Mouse (Mus musculus): ENCODE data around the gene Ecd. TPM values are rescaled to one million over a fixed set of nuclear protein-coding genes. Genes with fewer than 3 reads are reported as not detected.

Gene Ecd
- polyA plus RNA-seq, 1 experiment: 95.3 TPM

DNA sequence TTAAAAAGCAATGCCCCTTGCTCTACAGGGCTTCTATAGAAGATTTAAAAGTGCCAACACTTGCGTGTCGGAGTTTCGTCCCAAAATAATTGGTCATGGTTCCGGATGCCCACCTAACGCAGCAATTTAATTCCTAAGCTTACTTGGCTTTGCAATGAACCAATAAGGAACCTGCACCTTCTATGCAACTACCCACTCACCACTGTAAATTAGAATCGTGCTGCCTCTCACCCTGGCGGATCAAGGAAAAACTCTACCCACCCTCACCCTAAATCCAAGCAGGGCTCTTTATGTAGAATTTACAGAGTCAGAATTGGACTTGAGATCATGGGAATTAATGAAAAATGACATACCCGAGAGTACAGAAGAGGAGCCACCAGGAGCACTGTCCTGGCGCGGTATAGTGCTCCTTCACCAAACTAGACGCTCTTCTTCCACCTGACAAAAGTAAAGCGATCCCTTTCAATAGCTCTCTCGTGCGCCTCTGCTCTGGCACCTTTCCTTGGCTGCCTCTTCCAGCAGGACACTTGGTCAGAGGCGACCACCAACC is 405 bp downstream of the Ecd start:
- TF ChIP-seq GATA1 (IDR thresholded peaks at IDR 0.05; ENCODE audit: low read length): no peak

DNA sequence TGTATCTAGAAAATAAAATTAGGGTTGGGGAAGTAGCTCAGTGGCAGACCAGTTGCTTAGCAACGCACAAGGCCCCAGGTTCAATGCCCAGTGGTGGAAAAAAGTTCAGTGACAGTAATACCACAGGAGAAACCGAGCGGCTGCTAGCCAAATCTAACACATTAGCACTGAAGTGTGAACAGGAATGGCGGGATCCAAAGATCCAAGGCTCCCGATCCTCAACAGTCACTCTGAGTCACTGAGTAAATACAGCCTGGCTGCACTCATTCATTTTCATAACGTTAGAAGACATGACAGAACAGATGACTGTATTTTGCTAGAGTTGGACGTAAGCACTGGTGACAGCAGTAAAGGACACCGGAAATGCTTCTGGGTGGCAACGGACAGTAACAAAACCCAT is 2.0 kb downstream of the Ecd start:
- TF ChIP-seq GATA1 (IDR thresholded peaks at IDR 0.05; ENCODE audit: low read length): no peak

DNA sequence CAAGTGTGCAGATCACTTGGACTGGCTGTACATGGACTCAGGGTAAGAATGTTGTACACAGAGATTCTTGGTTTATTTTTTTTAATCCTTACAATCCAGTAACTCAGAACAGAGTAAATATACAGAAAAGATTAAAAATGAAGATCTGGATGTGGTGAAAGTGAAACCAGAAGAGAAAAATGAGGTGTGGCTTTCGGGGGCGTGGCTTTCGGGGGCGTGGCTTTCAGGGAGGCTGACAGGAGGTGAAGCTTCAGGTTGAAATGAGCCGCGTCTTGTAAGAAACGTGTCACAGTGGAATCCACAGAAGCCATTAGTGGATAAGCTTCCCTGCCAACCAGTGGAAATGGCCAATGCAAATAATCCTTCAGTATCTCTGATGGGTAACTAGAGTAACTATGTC is 7.1 kb downstream of the Ecd start:
- no peak for TF ChIP-seq GATA1 (IDR thresholded peaks at IDR 0.05; ENCODE audit: low read length)

DNA sequence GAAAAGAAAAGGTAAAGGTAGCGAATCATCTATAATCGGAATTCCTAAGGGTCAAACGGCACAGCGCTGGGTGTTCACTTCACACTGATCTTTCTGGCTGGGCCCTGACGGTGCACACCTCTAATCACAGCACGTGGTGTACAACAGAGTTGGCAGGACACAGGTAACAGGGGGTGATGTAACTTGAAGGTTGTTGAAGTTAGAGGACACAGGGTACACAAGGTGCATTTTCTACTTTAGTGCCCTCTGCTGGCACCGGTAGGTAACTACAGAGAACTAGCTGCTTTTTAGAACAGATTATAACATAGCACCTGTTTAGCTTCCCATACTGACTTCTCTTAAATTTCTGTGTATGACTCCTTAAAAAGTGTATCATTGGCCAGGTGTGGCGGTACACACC is 7.8 kb downstream of the Ecd start:
- no peak for TF ChIP-seq GATA1 (IDR thresholded peaks at IDR 0.05; ENCODE audit: low read length)

DNA sequence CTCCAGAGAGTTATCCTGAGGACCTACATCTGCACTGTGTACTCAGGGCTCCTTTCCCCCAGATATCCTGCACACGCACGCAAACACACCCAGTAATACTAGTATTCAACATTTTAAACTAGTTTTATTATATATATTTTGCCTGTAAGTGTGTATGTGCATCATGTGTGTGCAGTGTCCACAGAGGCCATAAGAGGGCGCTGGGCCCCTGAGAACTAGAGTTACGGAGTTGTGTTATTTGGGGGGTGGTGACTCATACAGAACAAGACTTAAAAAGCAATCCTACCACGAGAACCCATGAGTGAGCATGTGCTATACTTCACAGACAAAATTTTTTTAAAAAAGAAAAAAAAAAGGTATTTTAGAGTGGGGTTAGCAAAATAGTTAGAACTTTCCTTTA is 8.5 kb downstream of the Ecd start:
- no peak for TF ChIP-seq GATA1 (IDR thresholded peaks at IDR 0.05; ENCODE audit: low read length)

DNA sequence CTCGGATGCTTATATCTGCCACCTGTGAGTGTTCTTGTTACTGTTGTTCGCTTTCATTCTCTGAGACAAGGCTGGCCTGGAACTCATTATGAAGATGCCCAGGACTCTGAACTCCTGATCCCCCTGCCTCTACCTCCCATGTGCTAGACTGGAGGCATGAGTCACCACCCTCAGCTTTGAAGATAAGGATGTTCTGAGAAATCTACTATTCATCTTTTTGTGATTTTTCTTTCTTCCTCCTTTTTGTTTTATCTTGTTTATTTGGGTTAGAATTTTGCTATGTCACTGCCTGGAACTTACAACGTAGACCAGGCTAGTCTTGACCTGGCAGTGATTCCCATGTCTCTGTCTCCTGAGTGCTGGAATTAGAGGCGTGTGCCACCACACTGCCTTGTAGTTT is 16.6 kb downstream of the Ecd start:
- TF ChIP-seq GATA1 (IDR thresholded peaks at IDR 0.05; ENCODE audit: low read length): no peak

DNA sequence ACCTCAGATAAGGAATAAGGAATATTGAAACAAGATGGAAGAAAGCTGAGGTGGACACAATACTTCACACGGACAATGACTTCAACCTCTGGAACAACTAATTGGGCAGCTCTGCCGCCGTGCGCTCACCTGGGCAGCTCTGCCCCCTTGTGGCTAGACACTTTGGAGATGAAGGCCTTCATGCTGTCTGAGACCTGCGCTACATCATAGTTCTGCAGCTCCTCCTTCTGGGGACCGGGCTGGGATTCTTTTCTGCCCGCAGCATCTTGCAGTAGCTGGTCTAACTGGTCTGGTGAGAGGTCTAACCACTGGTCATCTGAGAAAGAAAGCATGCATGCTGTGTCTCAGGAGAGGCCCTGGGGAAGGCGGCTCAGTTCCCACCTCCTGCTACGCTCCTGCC is 19.4 kb downstream of the Ecd start:
- TF ChIP-seq GATA1 (IDR thresholded peaks at IDR 0.05; ENCODE audit: low read length): no peak

DNA sequence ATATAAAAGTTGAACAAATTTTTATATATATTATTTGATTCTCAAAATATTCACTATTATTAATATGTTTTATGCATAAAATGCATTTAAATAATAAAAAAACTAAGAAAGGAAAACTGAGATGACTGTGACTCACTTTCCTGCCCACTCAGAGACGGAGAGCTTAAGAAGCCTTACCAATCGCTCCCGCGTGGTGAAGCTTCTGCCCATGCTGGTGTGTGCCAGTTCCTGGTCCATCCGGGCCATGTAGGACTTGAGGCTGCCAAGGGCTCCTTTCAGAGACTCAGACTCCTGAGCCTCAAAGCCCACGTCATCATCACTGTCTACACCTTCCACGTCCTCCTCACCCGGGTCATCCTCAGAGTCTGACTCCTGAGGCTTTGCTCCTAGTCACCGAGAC is 23.7 kb downstream of the Ecd start:
- no peak for TF ChIP-seq GATA1 (IDR thresholded peaks at IDR 0.05; ENCODE audit: low read length)

DNA sequence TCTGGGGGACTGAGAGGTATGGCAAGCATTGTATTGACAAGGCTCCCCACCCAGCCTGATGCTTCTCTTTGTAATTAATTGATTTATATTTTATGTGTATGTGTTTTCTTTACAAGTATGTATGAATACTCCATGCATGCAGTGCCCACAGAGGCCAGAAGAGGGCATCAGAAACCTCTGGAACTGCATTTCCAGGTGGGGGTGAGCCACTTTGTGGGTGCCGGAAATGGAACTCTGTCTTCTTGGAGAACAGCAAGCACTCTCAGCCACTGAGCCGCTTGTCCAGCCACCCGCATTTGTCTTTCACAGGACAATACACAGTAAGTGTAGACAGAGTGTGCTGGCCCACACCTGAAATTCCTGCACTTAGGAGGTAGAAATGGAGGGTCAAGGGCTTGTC is 28.5 kb downstream of the Ecd start:
- TF ChIP-seq GATA1 (IDR thresholded peaks at IDR 0.05; ENCODE audit: low read length): no peak

DNA sequence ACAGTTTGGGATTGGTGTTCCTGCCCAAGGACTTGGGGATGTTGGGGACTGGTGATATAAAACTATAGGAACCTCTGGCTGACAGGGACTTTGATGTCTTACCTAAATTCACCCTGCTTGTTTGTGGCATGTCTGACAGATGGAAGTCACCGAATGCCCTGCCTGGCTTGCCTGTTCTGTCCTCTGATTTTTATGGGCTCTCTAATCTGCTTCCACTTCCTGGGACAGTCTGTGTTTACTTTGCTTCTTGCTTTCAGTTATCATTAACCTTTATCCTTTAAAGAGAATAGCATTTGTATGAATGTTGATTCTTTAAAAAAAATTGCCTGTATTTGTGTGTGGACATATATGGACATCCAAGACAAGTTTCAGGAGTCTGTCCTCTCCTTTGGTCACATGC is 32.8 kb downstream of the Ecd start:
- no peak for TF ChIP-seq GATA1 (IDR thresholded peaks at IDR 0.05; ENCODE audit: low read length)

DNA sequence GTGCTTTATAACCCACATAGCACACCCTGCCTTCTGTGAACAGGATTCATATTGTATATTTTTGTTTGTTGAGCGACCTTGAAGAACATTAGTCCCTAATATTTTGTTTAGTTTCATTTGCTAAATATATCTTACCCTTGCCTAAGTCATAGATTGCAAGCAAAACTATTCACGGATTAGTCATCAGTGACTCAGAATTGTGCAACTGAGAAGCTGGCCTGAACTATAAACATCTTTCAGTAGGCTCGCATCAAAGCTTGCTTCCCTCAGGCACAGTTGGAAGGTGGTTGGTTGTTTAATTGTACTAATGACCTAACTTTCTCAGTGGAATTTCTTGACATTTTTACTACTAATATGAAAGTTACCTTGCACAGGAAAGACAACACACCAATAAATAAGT is 49.8 kb downstream of the Ecd start:
- no peak for TF ChIP-seq GATA1 (IDR thresholded peaks at IDR 0.05; ENCODE audit: low read length)

DNA sequence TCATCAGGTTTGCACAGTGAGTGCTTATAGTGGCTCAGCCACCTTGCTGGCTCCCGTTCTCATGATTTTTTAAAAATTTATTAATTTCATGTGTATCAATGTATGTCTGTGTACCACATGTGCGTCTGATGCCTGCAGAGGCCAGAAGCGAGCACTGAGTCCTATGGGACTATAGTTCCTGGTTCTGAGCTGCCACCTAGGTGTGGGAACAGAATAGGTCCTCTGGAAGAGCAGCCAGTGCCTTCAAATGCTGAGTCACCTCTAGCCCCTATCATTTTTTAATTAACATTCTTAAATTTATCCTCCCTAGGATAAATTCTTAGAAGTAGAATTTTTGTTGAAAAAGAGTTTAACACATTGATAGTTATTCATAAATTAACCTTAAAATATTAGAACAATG is 50.3 kb downstream of the Ecd start:
- no peak for TF ChIP-seq GATA1 (IDR thresholded peaks at IDR 0.05; ENCODE audit: low read length)

DNA sequence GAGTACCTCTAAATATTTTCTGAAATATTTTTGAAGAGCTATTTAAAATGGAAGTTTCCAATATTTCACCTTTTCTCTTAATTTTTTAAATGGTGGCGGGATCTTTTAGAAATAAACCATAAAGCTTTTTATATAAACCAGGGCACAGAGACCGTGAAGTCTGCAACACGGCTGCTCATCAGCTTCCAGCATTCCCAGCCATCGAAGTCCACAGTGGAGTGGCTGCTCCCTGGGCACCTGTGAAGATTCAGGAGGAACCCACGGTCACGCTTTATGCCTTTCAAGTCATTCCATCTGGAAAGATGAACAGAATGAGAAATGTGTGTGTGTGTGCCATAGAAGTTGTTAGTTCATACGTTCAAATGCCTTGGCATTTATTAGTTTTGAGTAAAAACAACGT is 53.0 kb downstream of the Ecd start:
- TF ChIP-seq GATA1 (IDR thresholded peaks at IDR 0.05; ENCODE audit: low read length): no peak

DNA sequence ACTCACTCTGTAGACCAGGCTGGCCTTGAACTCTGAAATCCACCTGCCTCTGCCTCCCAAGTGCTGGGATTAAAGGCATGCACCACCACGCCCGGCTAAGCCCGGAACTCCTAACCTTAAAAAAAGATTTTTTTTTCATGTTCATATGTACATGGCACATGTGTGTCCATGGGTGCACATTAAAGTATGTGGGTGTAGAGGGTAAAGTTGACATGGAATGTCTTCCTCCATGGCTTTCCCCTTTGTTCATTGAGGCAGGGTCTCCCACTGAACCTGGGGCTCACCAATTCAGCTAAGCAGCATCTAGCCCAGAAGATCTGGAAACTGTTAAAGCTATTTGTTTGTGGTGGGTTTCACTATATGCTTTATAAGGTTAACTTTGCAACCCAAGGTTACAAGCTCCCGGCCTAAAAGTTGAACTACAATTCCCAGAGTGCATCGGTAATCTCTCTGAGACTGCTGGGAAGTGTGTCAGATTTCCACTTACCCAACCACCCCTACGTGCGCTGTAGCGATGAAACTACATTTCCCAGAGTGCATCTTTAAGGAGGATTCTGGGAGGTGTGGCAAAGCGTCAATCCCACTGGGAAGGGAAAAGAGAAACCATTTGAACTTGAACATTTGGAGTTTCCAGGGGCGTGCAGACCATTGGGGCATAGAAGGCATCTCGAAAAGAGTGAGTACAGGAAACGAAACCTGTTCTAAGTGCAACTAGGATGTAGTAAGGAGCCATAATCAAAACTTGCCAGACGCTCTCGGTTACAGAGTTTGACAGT is 53.6 kb downstream of the Ecd start, which contains the start of gene Nudt13:
Gene Nudt13, plus strand, starts transcription at position 581 of the 776 bp plus-strand sequence.
- no peak for TF ChIP-seq GATA1 (IDR thresholded peaks at IDR 0.05; ENCODE audit: low read length)

DNA sequence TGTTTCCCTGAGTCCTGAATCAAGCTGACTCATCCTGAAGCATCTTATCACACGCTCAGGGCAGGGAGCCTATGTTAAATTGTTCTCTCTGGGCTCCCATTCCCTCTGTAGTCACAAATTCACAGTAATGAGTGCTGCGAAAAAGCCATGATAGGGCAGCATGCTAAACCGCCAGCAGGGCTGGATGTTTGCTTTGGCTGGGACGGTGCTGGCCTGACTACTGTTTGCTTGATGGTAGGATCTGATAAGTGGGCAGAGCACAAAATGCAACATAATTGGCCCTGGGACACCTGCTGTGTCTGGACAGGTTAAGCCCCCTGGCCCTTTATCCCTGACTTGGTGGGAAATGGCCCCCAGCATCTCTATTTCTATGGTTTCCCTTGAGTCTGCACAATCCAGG is 56.5 kb downstream of the Ecd start:
- no peak for TF ChIP-seq GATA1 (IDR thresholded peaks at IDR 0.05; ENCODE audit: low read length)

Other genes starting within 250 kb of the Ecd start
- 0.40 TPM in 2 replicates for gene Saysd1, start 209.6 kb downstream of the Ecd start, polyA plus RNA-seq (2012)
- 2.3 and 2.8 TPM in 2 replicates for gene Kcnk5, start 166.3 kb downstream of the Ecd start, polyA plus RNA-seq (2012)
- gene Kcnk16, start 78.9 kb downstream of the Ecd start, polyA plus RNA-seq (2012): not detected in 2 replicates
- gene Nudt13, start 53.4 kb downstream of the Ecd start, polyA plus RNA-seq (2012): 0.41 and 0.73 TPM in 2 replicates
- gene Fam149b, start within 50 bp of the Ecd start, polyA plus RNA-seq (2012): 14.5 and 15.4 TPM in 2 replicates
- 133 and 165 TPM in 2 replicates for gene Dnajc9, start 40.8 kb upstream of the Ecd start, polyA plus RNA-seq (2012)
- gene Mrps16, start 45.5 kb upstream of the Ecd start, polyA plus RNA-seq (2012): 30.3 and 33.3 TPM in 2 replicates
- not detected in 2 replicates for gene Cfap70, start 104.1 kb upstream of the Ecd start, polyA plus RNA-seq (2012)
- 26.6 and 28.3 TPM in 2 replicates for gene Anxa7, start 132.0 kb upstream of the Ecd start, polyA plus RNA-seq (2012)
- 0.09 TPM in 1 of 2 replicates, not detected in the other for gene Mss51, start 148.8 kb upstream of the Ecd start, polyA plus RNA-seq (2012)
- gene Ppp3cb, start 198.5 kb upstream of the Ecd start, polyA plus RNA-seq (2012): 3.4 and 4.0 TPM in 2 replicates